Mouse (Mus musculus): ENCODE results near the gene Gatc. TPM values are rescaled to one million over a fixed set of nuclear protein-coding genes. Genes with fewer than 3 reads are reported as not detected.

The Gatc gene
- polyA plus RNA-seq, 1 experiment from 2014 or later: 21.3 TPM

DNA sequence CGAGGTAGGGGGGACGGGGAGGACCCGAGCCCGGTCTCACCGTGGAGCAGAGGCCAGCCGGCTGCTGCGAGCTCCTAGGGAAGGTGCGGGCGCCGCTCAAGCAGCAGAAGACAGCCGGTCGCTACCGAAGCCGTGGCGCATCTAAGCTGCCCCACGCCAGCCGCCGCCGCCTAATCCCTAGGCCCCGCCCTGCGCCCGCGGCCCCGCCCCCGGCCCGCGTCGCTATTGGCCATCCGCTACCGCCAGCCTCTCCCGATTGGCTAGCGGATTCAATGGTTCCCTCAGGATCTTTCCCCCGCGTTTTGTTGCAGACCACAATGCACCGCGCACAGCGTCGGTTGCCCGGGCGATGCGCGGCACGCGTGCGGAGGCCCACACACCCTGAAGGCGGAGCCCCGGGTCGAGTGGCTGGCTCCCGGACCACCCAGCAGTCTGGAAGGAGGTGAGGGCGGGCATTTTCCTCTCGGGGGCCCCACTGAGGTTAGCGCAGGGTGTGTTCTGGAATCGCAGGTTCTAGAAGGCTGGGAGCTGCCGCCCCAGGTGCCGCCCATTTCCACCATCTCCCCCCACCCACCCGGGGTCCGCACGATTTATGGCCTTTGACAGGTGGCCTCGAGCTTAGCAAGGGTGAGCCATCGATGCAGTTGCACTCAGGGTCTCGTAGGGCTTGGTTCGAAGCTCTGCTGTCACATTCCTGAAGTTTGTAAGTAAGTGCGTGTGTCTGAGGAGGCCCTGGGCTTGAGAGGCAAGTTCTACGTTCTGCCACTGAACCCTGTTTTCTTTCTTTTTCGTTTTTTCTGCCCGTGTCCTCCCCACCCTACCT is 40.0 kb downstream of the Gatc start, which contains the start of gene Dynll1:
Gene Dynll1, minus strand, starts transcription at position 208 of the 823 bp plus-strand sequence.
- ATAC-seq (ENCODE audit: insufficient read depth, low FRiP score): peak; percentile 97
- Histone ChIP-seq H3K4me3 (replicated peaks; ENCODE audit: low read length) (peak within 1 kb of the TSS; percentile 94), H3K27ac (ENCODE audit: low read length) (peak within 1 kb of the TSS; percentile 96), H3K9ac (ENCODE audit: low read length) (peak within 1 kb of the TSS; percentile 93), H3K36me3 (ENCODE audit: control insufficient read depth, insufficient read depth, low read length) (peaks cover 14% of the 10 kb centered on the region), H3K4me2 (ENCODE audit: low read depth, low read length) (peak within 1 kb of the TSS; percentile 86), H3K27me3 (ENCODE audit: control insufficient read depth, insufficient read depth, low read length) (no peaks in the 10 kb centered on the region), H3K9me3 (replicated peaks; ENCODE audit: control insufficient read depth, low read length) (no peaks in the 10 kb centered on the region), H3K4me1 (ENCODE audit: control insufficient read depth, insufficient read depth, low read length) (peaks cover 28% of the 10 kb centered on the region)
- under 1% methylated on average over 61 of the region's 66 CpGs for WGBS

DNA sequence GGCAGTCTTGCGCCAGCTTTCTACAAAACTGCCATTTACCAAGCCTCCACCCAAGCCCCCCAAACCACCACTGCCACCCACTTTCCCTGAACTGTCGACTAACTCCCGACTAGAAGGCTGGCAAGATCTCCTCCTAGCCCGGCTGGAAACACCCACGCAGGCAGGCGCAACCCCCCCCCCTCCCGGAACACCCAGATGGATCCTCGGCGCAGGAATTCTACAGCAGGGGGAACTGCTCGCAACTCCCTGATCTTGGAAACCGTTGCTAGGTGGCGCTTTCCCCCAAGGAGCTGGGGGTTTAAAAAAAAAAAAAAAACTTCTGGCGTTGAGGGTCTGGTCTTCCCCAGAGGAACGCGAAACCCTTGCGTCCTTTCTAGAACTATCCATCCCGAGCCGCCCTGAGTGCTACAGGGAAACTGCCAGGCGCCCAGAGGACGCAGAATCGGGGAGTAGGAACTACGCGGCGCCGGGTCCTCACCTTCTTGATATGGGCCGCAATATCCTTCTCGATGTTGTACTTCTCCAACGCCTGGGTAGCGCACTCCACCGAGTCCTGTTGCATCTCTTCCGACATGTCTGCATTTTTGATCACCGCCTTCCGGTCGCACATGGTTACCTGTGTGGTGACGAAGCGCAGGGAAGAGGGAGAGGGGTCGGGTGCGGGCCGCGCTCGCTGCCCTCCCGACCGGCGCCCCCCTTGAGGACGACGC is 40.8 kb downstream of the Gatc start:
- ATAC-seq (ENCODE audit: insufficient read depth, low FRiP score): no peak; the same call in 1 of the 2 replicates
- Histone ChIP-seq H3K27me3 (ENCODE audit: control insufficient read depth, insufficient read depth, low read length) (no peaks in the 10 kb centered on the region), H3K4me1 (ENCODE audit: control insufficient read depth, insufficient read depth, low read length) (peaks cover 32% of the 10 kb centered on the region), H3K4me3 (replicated peaks; ENCODE audit: low read length) (peak overlapping the region; percentile 94), H3K36me3 (ENCODE audit: control insufficient read depth, insufficient read depth, low read length) (peaks cover 16% of the 10 kb centered on the region), H3K4me2 (ENCODE audit: low read depth, low read length) (peak overlapping the region; percentile 86), H3K9me3 (replicated peaks; ENCODE audit: control insufficient read depth, low read length) (no peaks in the 10 kb centered on the region), H3K27ac (ENCODE audit: low read length) (peak overlapping the region; percentile 96), H3K9ac (ENCODE audit: low read length) (peak overlapping the region; percentile 93)
- WGBS: under 1% methylated on average over 46 of the region's 46 CpGs

DNA sequence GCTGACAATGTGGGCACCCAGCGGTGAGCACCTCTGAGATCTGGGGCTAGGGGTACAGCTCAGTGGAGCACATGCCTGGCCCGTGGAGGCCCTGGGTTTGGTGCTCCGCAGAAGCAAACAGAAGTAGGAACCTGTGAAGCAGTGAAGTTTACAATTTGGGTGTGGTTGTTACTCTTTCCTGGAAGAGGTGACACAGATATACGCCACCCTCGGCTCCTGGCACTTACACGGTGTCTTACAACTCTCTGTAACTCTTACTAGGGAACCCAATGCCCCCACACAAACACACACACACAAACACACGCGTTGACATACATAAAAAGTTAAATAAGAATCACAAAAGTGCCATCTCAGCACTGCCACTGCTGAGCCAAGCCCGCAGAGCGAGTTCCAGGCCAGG is 44.6 kb downstream of the Gatc start:
- ATAC-seq (ENCODE audit: insufficient read depth, low FRiP score): no peak
- WGBS: 62% methylated on average over 10 of the region's 10 CpGs
- no peak overlapping the region for H3K4me2 ChIP-seq (ENCODE audit: low read depth, low read length)
- H3K9me3 ChIP-seq (replicated peaks; ENCODE audit: control insufficient read depth, low read length): no peaks in the 10 kb centered on the region
- H3K4me1 ChIP-seq (ENCODE audit: control insufficient read depth, insufficient read depth, low read length): peaks cover 27% of the 10 kb centered on the region
- no peak overlapping the region for H3K4me3 ChIP-seq (replicated peaks; ENCODE audit: low read length)
- peak overlapping the region; percentile 70 for H3K27ac ChIP-seq (ENCODE audit: low read length)
- H3K27me3 ChIP-seq (ENCODE audit: control insufficient read depth, insufficient read depth, low read length): no peaks in the 10 kb centered on the region
- H3K9ac ChIP-seq (ENCODE audit: low read length): no peak overlapping the region
- peaks cover 18% of the 10 kb centered on the region for H3K36me3 ChIP-seq (ENCODE audit: control insufficient read depth, insufficient read depth, low read length)

DNA sequence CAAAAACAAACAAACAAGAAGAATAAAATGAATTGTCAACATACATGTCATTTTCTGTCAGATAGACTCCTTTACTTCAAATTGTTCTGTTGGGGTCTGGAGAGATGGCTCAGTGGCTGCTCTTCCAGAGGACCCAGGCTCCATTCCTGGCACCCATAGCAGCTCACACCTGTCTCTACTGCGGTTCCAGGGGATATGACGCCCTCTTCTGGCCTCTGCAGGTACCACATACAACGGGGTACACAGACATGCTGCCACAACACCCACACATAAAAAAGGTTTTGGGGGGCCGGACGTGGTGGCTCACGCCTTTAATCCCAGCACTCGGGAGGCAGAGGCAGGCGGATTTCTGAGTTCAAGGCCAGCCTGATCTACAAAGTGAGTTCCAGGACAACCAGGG is 46.8 kb downstream of the Gatc start:
- no peak overlapping the region for H3K4me3 ChIP-seq (replicated peaks; ENCODE audit: low read length)
- peaks cover 15% of the 10 kb centered on the region for H3K36me3 ChIP-seq (ENCODE audit: control insufficient read depth, insufficient read depth, low read length)
- 83% methylated on average over 8 of the region's 8 CpGs for WGBS
- no peaks in the 10 kb centered on the region for H3K27me3 ChIP-seq (ENCODE audit: control insufficient read depth, insufficient read depth, low read length)
- H3K9ac ChIP-seq (ENCODE audit: low read length): no peak overlapping the region
- H3K27ac ChIP-seq (ENCODE audit: low read length): no peak overlapping the region
- no peak for ATAC-seq (ENCODE audit: insufficient read depth, low FRiP score)
- peaks cover 23% of the 10 kb centered on the region for H3K4me1 ChIP-seq (ENCODE audit: control insufficient read depth, insufficient read depth, low read length)
- H3K9me3 ChIP-seq (replicated peaks; ENCODE audit: control insufficient read depth, low read length): no peaks in the 10 kb centered on the region
- H3K4me2 ChIP-seq (ENCODE audit: low read depth, low read length): no peak overlapping the region

DNA sequence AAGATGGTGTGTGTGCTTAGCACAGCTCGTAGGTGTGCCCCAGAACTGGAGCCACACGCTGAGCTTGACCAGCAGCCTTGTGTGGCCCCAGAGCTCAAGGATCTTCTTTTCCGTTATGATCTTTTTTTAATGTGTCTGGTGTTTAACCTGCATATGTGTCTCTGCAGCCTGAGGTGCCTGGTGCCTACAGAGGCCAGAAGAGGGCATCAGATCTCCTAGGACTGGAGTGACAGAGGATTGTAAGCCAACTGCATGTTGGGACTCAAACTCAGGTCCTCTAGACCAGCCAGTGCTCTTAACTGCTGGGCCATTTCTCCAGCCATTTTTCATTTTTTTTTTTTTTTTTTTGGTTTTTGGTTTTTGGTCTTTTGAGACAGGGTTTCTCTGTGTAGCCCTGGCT is 56.2 kb downstream of the Gatc start:
- Histone ChIP-seq H3K36me3 (ENCODE audit: control insufficient read depth, insufficient read depth, low read length) (0 out of 2 replicates have a peak, but pooled peaks cover 14% of the 10 kb centered on the region), H3K9ac (ENCODE audit: low read length) (no peak overlapping the region), H3K4me2 (ENCODE audit: low read depth, low read length) (no peak overlapping the region), H3K9me3 (replicated peaks; ENCODE audit: control insufficient read depth, low read length) (no peaks in the 10 kb centered on the region), H3K4me1 (ENCODE audit: control insufficient read depth, insufficient read depth, low read length) (peaks cover 4% of the 10 kb centered on the region), H3K4me3 (replicated peaks; ENCODE audit: low read length) (no peak overlapping the region), H3K27ac (ENCODE audit: low read length) (no peak overlapping the region), H3K27me3 (ENCODE audit: control insufficient read depth, insufficient read depth, low read length) (no peaks in the 10 kb centered on the region)
- 91% methylated on average over 3 of the region's 3 CpGs for WGBS
- no peak for ATAC-seq (ENCODE audit: insufficient read depth, low FRiP score)

Other genes with a start within 250 kb of the Gatc start
- gene Gm10401, start 242.9 kb downstream of the Gatc start, polyA plus RNA-seq (2015; fragmentation: Nextera tagmentation; extraction: Ambion mirVana): 20.2 and 27.8 TPM in 2 replicates
- 50.8 and 53.3 TPM in 2 replicates for gene Acads, start 221.8 kb downstream of the Gatc start, polyA plus RNA-seq (2015; fragmentation: Nextera tagmentation; extraction: Ambion mirVana)
- 22.2 and 25.4 TPM in 2 replicates for gene Unc119b, start 206.2 kb downstream of the Gatc start, polyA plus RNA-seq (2015; fragmentation: Nextera tagmentation; extraction: Ambion mirVana)
- gene Mlec, start 183.0 kb downstream of the Gatc start, polyA plus RNA-seq (2015; fragmentation: Nextera tagmentation; extraction: Ambion mirVana): 66.2 and 68.8 TPM in 2 replicates
- gene Cabp1, start 146.8 kb downstream of the Gatc start, polyA plus RNA-seq (2015; fragmentation: Nextera tagmentation; extraction: Ambion mirVana): 0.65 and 1.4 TPM in 2 replicates
- 88.6 and 100 TPM in 2 replicates for gene Pop5, start 105.3 kb downstream of the Gatc start, polyA plus RNA-seq (2015; fragmentation: Nextera tagmentation; extraction: Ambion mirVana)
- 85.1 and 99.8 TPM in 2 replicates for gene Rnf10, start 68.3 kb downstream of the Gatc start, polyA plus RNA-seq (2015; fragmentation: Nextera tagmentation; extraction: Ambion mirVana)
- 46.5 and 49.2 TPM in 2 replicates for gene Coq5, start 61.5 kb downstream of the Gatc start, polyA plus RNA-seq (2015; fragmentation: Nextera tagmentation; extraction: Ambion mirVana)
- gene Dynll1, start 40.2 kb downstream of the Gatc start, polyA plus RNA-seq (2015; fragmentation: Nextera tagmentation; extraction: Ambion mirVana): 1,419 and 1,514 TPM in 2 replicates
- 111 and 127 TPM in 2 replicates for gene Srsf9, start 14.0 kb downstream of the Gatc start, polyA plus RNA-seq (2015; fragmentation: Nextera tagmentation; extraction: Ambion mirVana)
- 49.4 and 60.9 TPM in 2 replicates for gene Triap1, start within 50 bp of the Gatc start, polyA plus RNA-seq (2015; fragmentation: Nextera tagmentation; extraction: Ambion mirVana)
- gene Cox6a1, start 7.8 kb upstream of the Gatc start, polyA plus RNA-seq (2015; fragmentation: Nextera tagmentation; extraction: Ambion mirVana): 927 and 1,043 TPM in 2 replicates
- 3.5 and 4.9 TPM in 2 replicates for gene Msi1, start 88.4 kb upstream of the Gatc start, polyA plus RNA-seq (2015; fragmentation: Nextera tagmentation; extraction: Ambion mirVana)
- 16.6 and 20.5 TPM in 2 replicates for gene Pla2g1b, start 125.1 kb upstream of the Gatc start, polyA plus RNA-seq (2015; fragmentation: Nextera tagmentation; extraction: Ambion mirVana)
- 24.4 and 28.0 TPM in 2 replicates for gene Sirt4, start 143.5 kb upstream of the Gatc start, polyA plus RNA-seq (2015; fragmentation: Nextera tagmentation; extraction: Ambion mirVana)
- gene Pxn, start 165.5 kb upstream of the Gatc start, polyA plus RNA-seq (2015; fragmentation: Nextera tagmentation; extraction: Ambion mirVana): 41.9 and 44.5 TPM in 2 replicates
- 1,450 and 1,538 TPM in 2 replicates for gene Rplp0, start 218.3 kb upstream of the Gatc start, polyA plus RNA-seq (2015; fragmentation: Nextera tagmentation; extraction: Ambion mirVana)
- gene Gcn1l1, start 224.1 kb upstream of the Gatc start, polyA plus RNA-seq (2015; fragmentation: Nextera tagmentation; extraction: Ambion mirVana): 33.6 and 35.1 TPM in 2 replicates

All from stomach, embryonic 16.5 days (tissue).